Mouse (Mus musculus): Measurements from ENCODE around the gene Ralgapb. TPM values are rescaled to one million over a fixed set of nuclear protein-coding genes. Genes with fewer than 3 reads are reported as not detected.

Ralgapb gene
- polyA plus RNA-seq, 1 experiment from 2014 or later = 26.9 TPM

GRCm38 (mm10) chr2:158523060-158523459, 113.4 kb downstream of the Ralgapb start:
- Histone ChIP-seq H3K27me3 (replicated peaks; ENCODE audit: control insufficient read depth, insufficient read depth, low read length) (no peaks in the 10 kb centered on the region), H3K4me3 (replicated peaks; ENCODE audit: low read length) (no peak overlapping the region), H3K4me1 (replicated peaks; ENCODE audit: control insufficient read depth, insufficient read depth, low read length) (peaks cover 17% of the 10 kb centered on the region), H3K9me3 (ENCODE audit: control insufficient read depth, low read length) (0 out of 2 replicates have a peak, but pooled peaks cover 3% of the 10 kb centered on the region), H3K4me2 (ENCODE audit: low read length) (no peak overlapping the region), H3K27ac (ENCODE audit: low read length) (no peak overlapping the region), H3K9ac (replicated peaks; ENCODE audit: low read depth, low read length) (no peak overlapping the region), H3K36me3 (ENCODE audit: control insufficient read depth, insufficient read depth) (no peaks in the 10 kb centered on the region)
- 79% methylated on average over 8 of the region's 8 CpGs for WGBS
- no peak for ATAC-seq

DNA sequence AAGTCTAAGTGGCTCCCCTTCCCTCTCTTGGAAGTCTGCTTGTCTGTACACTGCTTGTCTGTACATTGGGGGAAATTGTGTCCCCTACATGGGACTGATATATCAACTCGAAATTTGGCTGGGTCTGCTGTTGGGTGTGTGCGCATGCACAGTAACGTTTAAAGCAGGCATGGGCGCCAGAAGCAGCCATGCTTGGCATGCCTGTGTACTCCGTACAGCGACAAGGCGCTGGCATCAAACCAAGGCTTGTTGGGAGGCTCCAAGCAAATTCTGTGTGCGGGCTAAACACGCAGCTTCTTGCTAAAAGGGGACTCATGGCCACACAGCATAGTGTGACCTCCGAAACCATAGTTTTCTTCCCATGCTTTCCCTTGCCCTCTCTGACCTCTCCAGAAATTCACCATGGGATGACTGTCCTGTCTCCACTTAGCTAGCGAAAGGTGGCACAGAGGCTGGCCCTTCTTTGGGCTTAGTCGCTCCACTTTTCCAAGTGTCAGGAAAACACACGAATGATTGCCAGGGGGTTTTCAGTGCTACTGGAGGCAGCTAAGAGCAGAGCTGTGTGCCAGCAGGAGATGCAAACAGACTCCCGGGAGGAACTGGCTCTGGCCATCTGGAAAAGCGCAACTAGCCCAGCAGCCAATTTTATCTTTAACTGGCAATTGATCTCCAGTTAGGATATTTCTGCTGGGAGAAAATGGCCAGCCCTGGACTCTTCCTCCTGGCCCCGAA, 114.6 kb downstream of the Ralgapb start:
- peak; percentile 92 for ATAC-seq
- WGBS = 59% methylated on average over 16 of the region's 16 CpGs

GRCm38 (mm10) chr2:158534090-158534489, 124.4 kb downstream of the Ralgapb start:
- peak; percentile 69 for ATAC-seq

More for the DNA sequence above, 114.6 kb downstream of the Ralgapb start:
- H3K27ac ChIP-seq (ENCODE audit: low read length) = peak overlapping the region; percentile 66; the same call in 1 of the 2 replicates
- H3K36me3 ChIP-seq (ENCODE audit: control insufficient read depth, insufficient read depth) = no peaks in the 10 kb centered on the region
- no peaks in the 10 kb centered on the region for H3K27me3 ChIP-seq (replicated peaks; ENCODE audit: control insufficient read depth, insufficient read depth, low read length)
- 0 out of 2 replicates have a peak, but pooled peaks cover 3% of the 10 kb centered on the region for H3K9me3 ChIP-seq (ENCODE audit: control insufficient read depth, low read length)
- H3K9ac ChIP-seq (replicated peaks; ENCODE audit: low read depth, low read length) = no peak overlapping the region
- peaks cover 17% of the 10 kb centered on the region for H3K4me1 ChIP-seq (replicated peaks; ENCODE audit: control insufficient read depth, insufficient read depth, low read length)
- H3K4me3 ChIP-seq (replicated peaks; ENCODE audit: low read length) = no peak overlapping the region
- peak overlapping the region; percentile 22 for H3K4me2 ChIP-seq (ENCODE audit: low read length)

DNA sequence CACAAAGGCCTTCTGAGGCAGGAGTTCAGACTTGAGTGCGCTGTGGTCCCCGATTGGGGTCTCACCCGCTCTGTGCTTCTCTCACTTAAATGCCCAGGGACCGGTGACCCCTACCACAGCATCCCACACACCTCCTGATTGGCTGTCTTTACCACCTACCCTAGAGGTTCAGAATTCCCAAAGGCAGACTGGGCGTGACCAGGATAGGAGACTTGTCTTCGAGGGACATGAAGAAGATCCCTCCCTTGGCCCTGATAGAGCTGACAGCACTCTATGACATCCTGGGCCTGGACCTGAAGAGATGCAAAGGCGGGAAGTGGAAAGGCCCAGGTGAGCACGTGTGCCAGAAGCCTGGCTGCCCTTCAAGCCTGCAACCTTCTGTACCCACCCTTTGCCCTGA, 124.9 kb downstream of the Ralgapb start:
- ATAC-seq = no peak

More at GRCm38 (mm10) chr2:158534090-158534489, 124.4 kb downstream of the Ralgapb start:
- Histone ChIP-seq H3K9ac (replicated peaks; ENCODE audit: low read depth, low read length) (no peak overlapping the region), H3K4me2 (ENCODE audit: low read length) (no peak overlapping the region), H3K36me3 (ENCODE audit: control insufficient read depth, insufficient read depth) (no peaks in the 10 kb centered on the region), H3K27me3 (replicated peaks; ENCODE audit: control insufficient read depth, insufficient read depth, low read length) (no peaks in the 10 kb centered on the region), H3K4me1 (replicated peaks; ENCODE audit: control insufficient read depth, insufficient read depth, low read length) (no peaks in the 10 kb centered on the region), H3K9me3 (ENCODE audit: control insufficient read depth, low read length) (no peaks in the 10 kb centered on the region), H3K27ac (ENCODE audit: low read length) (no peak overlapping the region), H3K4me3 (replicated peaks; ENCODE audit: low read length) (no peak overlapping the region)
- WGBS = 2% methylated on average over 4 of the region's 4 CpGs

GRCm38 (mm10) chr2:158539433-158540305, 130.0 kb downstream of the Ralgapb start:
- Histone ChIP-seq H3K4me1 (replicated peaks; ENCODE audit: control insufficient read depth, insufficient read depth, low read length) (peaks cover 2% of the 10 kb centered on the region; the same call in 1 of the 2 replicates), H3K4me2 (ENCODE audit: low read length) (peak overlapping the region; percentile 48), H3K9ac (replicated peaks; ENCODE audit: low read depth, low read length) (peak overlapping the region; percentile 37), H3K36me3 (ENCODE audit: control insufficient read depth, insufficient read depth) (no peaks in the 10 kb centered on the region), H3K9me3 (ENCODE audit: control insufficient read depth, low read length) (no peaks in the 10 kb centered on the region), H3K4me3 (replicated peaks; ENCODE audit: low read length) (peak overlapping the region; percentile 27), H3K27ac (ENCODE audit: low read length) (no peak overlapping the region), H3K27me3 (replicated peaks; ENCODE audit: control insufficient read depth, insufficient read depth, low read length) (no peaks in the 10 kb centered on the region)
- WGBS = 50% methylated on average over 24 of the region's 24 CpGs
- peak; percentile 43; the same call in 1 of the 2 replicates for ATAC-seq

More for the DNA sequence above, 124.9 kb downstream of the Ralgapb start:
- H3K9me3 ChIP-seq (ENCODE audit: control insufficient read depth, low read length) = no peaks in the 10 kb centered on the region
- H3K27ac ChIP-seq (ENCODE audit: low read length) = no peak overlapping the region
- WGBS = 76% methylated on average over 8 of the region's 8 CpGs
- H3K9ac ChIP-seq (replicated peaks; ENCODE audit: low read depth, low read length) = no peak overlapping the region
- H3K36me3 ChIP-seq (ENCODE audit: control insufficient read depth, insufficient read depth) = no peaks in the 10 kb centered on the region
- H3K4me1 ChIP-seq (replicated peaks; ENCODE audit: control insufficient read depth, insufficient read depth, low read length) = no peaks in the 10 kb centered on the region
- no peak overlapping the region for H3K4me2 ChIP-seq (ENCODE audit: low read length)
- H3K27me3 ChIP-seq (replicated peaks; ENCODE audit: control insufficient read depth, insufficient read depth, low read length) = no peaks in the 10 kb centered on the region
- H3K4me3 ChIP-seq (replicated peaks; ENCODE audit: low read length) = no peak overlapping the region

GRCm38 (mm10) chr2:158541286-158541685, 131.6 kb downstream of the Ralgapb start:
- H3K9me3 ChIP-seq (ENCODE audit: control insufficient read depth, low read length) = no peaks in the 10 kb centered on the region
- peaks cover 2% of the 10 kb centered on the region; the same call in 1 of the 2 replicates for H3K4me1 ChIP-seq (replicated peaks; ENCODE audit: control insufficient read depth, insufficient read depth, low read length)
- H3K4me2 ChIP-seq (ENCODE audit: low read length) = no peak overlapping the region
- H3K9ac ChIP-seq (replicated peaks; ENCODE audit: low read depth, low read length) = no peak overlapping the region
- H3K4me3 ChIP-seq (replicated peaks; ENCODE audit: low read length) = no peak overlapping the region
- no peaks in the 10 kb centered on the region for H3K27me3 ChIP-seq (replicated peaks; ENCODE audit: control insufficient read depth, insufficient read depth, low read length)
- WGBS = 53% methylated on average over 4 of the region's 4 CpGs
- peak; percentile 74 for ATAC-seq
- no peak overlapping the region for H3K27ac ChIP-seq (ENCODE audit: low read length)
- H3K36me3 ChIP-seq (ENCODE audit: control insufficient read depth, insufficient read depth) = no peaks in the 10 kb centered on the region

DNA sequence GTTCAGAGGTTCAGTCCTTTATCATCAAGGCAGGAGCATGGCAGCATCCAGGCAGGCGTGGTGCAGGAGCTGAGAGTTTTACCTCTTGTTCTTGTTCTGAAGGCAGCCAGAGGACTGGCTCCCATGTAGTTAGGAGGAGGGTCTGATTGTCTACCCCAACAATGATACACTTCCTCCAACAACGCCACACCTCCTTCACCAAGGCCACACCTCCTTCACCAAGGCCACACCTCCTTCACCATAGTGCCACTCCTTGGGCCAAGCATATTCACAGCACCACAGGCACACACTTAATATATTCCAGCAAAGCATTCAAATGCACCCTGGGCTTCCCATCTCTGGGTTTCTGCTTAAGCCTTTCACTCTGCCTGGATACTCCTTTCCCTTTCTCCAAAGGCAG, 135.6 kb downstream of the Ralgapb start:
- no peak overlapping the region for H3K9ac ChIP-seq (replicated peaks; ENCODE audit: low read depth, low read length)
- no peak overlapping the region for H3K4me3 ChIP-seq (replicated peaks; ENCODE audit: low read length)
- 61% methylated on average over 2 of the region's 2 CpGs for WGBS
- H3K4me2 ChIP-seq (ENCODE audit: low read length) = no peak overlapping the region
- ATAC-seq = no peak
- H3K4me1 ChIP-seq (replicated peaks; ENCODE audit: control insufficient read depth, insufficient read depth, low read length) = peaks cover 4% of the 10 kb centered on the region; the same call in 1 of the 2 replicates
- no peaks in the 10 kb centered on the region for H3K36me3 ChIP-seq (ENCODE audit: control insufficient read depth, insufficient read depth)
- 0 out of 2 replicates have a peak, but pooled peaks cover 5% of the 10 kb centered on the region for H3K27me3 ChIP-seq (replicated peaks; ENCODE audit: control insufficient read depth, insufficient read depth, low read length)
- H3K9me3 ChIP-seq (ENCODE audit: control insufficient read depth, low read length) = no peaks in the 10 kb centered on the region
- no peak overlapping the region for H3K27ac ChIP-seq (ENCODE audit: low read length)

- Histone ChIP-seq H3K4me2 (ENCODE audit: low read length) (no peak overlapping the region; the same call in 1 of the 2 replicates), H3K27me3 (replicated peaks; ENCODE audit: control insufficient read depth, insufficient read depth, low read length) (peaks cover 5% of the 10 kb centered on the region; the same call in 1 of the 2 replicates), H3K27ac (ENCODE audit: low read length) (no peak overlapping the region), H3K9ac (replicated peaks; ENCODE audit: low read depth, low read length) (peak overlapping the region; percentile 20; the same call in 1 of the 2 replicates), H3K4me3 (replicated peaks; ENCODE audit: low read length) (no peak overlapping the region), H3K9me3 (ENCODE audit: control insufficient read depth, low read length) (no peaks in the 10 kb centered on the region), H3K4me1 (replicated peaks; ENCODE audit: control insufficient read depth, insufficient read depth, low read length) (peaks cover 2% of the 10 kb centered on the region; the same call in 1 of the 2 replicates), H3K36me3 (ENCODE audit: control insufficient read depth, insufficient read depth) (no peaks in the 10 kb centered on the region)
- ATAC-seq = peak; percentile 64
- WGBS = 3% methylated on average over 17 of the region's 17 CpGs
These were observed 137.1 kb downstream of the Ralgapb start for GRCm38 (mm10) chr2:158546751-158547150.
